Mouse (Mus musculus) heart, adult 2 months (tissue): ENCODE data around the gene Nfic. TPM values are rescaled to one million over a fixed set of nuclear protein-coding genes. Genes with fewer than 3 reads are reported as not detected.

ENCODE experiments used
- DNase-seq, 2 experiments: peaks; one replicate each; pipeline ENCODE4 v3.0.0; 2021
- H3K27ac ChIP-seq: fragments of 200-600 bp; 2 replicates; pipeline ENCODE4 v1.8.1; 2022
- H3K27me3 ChIP-seq: fragments of 200-500 bp; 2 replicates; pipeline ENCODE4 v1.6.1; 2012; ENCODE audit warnings: mild to moderate bottlenecking, low read length, inconsistent platforms, mixed read lengths; ENCODE audit not compliant: control insufficient read depth, insufficient read depth
- H3K36me3 ChIP-seq: fragments of 200-500 bp; 2 replicates; pipeline ENCODE4 v1.6.1; 2012; ENCODE audit warnings: low read length, inconsistent platforms; ENCODE audit not compliant: control insufficient read depth, insufficient read depth
- H3K4me1 ChIP-seq: fragments of 200-500 bp; 2 replicates; pipeline ENCODE4 v1.6.1; 2011; ENCODE audit warnings: low read length; ENCODE audit not compliant: control insufficient read depth, insufficient read depth
- H3K4me3 ChIP-seq: fragments of 200-600 bp; 2 replicates; pipeline ENCODE4 v1.8.1; 2022
- H3K79me2 ChIP-seq: fragments of 200-500 bp; replicated peaks from 2 replicates; pipeline ENCODE4 v1.6.1; 2012; ENCODE audit warnings: mild to moderate bottlenecking, inconsistent platforms, low read length, moderate library complexity, mixed read lengths; ENCODE audit not compliant: control insufficient read depth, insufficient read depth
- H3K9ac ChIP-seq: fragments of 200-500 bp; 2 replicates; pipeline ENCODE4 v1.6.1; 2012; ENCODE audit warnings: low read depth, mild to moderate bottlenecking, control low read depth, inconsistent platforms, low read length, mixed read lengths
- CTCF ChIP-seq: fragments of 200-600 bp; IDR thresholded peaks from 2 replicates; pipeline ENCODE4 v1.8.1; 2022; ENCODE audit warnings: antibody characterized with exemption, mild to moderate bottlenecking, moderate library complexity
- EP300 ChIP-seq: fragments of 200-500 bp; IDR thresholded peaks from 2 replicates; pipeline ENCODE4 v1.6.1; 2011; ENCODE audit warnings: low read depth, low read length, control low read depth; ENCODE audit not compliant: insufficient read depth
- POLR2A ChIP-seq: fragments of 200-500 bp; IDR thresholded peaks from 2 replicates; pipeline ENCODE4 v1.6.1; 2011; ENCODE audit warnings: mild to moderate bottlenecking, low read depth, low read length, control low read depth; ENCODE audit not compliant: insufficient read depth
- WGBS: fragments of 180-500 bp; shearing (Covaris S2); methylation state at CpG from one replicate; pipeline ENCODE4 v1.1.7; 2018; 5-methylcytosine and 5-hydroxymethylcytosine counted together
- intact Hi-C: fragments of 180-260 bp; cut with DNase I; formaldehyde crosslinking; loops from one replicate; pipeline ENCODE4 v1.15.1; 2025
- polyA plus RNA-seq: library from polyadenylated mRNA; depleted of rRNA; stranded (reverse); fragments of >200 nt; gene quantifications from 2 replicates; pipeline ENCODE4 v1.2.3, GENCODE M21; 2012
- total RNA-seq, 2 experiments: library from RNA; stranded (reverse); gene quantifications; 2 replicates each; pipeline ENCODE4 v1.2.3; 2021

Gene Nfic
- total and polyA plus RNA-seq, 3 experiments = 80.1 to 104 (median 94.2) TPM

DNA sequence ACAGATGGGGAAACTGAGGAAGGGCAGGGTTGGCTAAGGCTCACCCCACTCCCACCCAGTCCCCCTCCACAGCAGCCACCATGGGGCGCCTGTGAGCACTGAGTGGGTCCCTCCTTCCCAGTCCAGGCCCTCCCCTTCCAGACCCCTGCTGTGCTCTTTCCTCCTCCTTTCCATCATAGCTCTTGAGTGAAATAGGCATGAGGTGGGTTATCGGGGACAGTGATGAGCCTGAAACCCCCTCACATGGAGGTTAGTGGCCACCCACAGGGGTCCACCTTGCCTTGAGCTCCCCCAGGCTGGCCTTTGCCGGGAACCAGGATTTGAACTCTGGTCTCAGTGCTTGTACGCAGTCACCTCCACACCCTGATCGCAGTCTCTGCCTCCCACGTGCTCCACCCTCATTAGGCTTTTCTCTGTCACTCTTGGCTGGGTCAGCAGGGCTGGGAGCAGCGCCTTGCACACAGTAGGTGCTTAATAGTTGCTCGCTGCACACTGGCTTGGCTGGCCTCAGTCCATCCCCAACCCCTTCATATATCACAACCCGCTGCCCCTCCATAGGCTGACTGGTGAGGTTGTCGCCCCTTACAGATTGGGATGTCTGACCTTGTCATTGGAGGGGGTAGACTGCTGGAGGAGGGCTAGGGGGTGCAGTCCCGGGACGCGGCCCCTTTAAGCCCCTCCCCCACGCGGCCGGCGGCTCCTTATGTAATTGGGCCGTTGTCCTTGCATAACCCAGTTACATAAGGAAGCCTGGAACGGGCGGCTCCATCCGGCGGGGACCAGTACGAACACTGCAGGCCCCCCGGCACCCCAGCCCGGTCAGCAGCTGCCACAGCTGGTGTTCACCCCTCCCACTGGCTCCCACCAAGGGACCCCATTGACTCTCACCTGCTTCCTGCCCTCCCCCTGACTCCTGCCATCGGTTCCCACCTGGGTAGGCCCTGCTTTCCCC is 41.8 kb downstream of the Nfic start:
- H3K36me3 ChIP-seq = peaks cover 25% of the 10 kb centered on the region
- WGBS = 19% methylated on average over 26 of the region's 26 CpGs
- DNase-seq = peak; percentile 91 to 93
- intact Hi-C loops = no loop called here
- H3K27ac ChIP-seq = peak overlapping the region; percentile 91
- no peaks in the 10 kb centered on the region for H3K79me2 ChIP-seq
- peak overlapping the region; percentile 36; the same call in 1 of the 2 replicates for H3K4me3 ChIP-seq
- peak overlapping the region; percentile 81 for H3K9ac ChIP-seq
- peak; percentile 99 for TF ChIP-seq EP300
- TF ChIP-seq CTCF = peak; percentile 15; the same call in 1 of the 2 replicates
- peak; percentile 82 for TF ChIP-seq POLR2A
- H3K27me3 ChIP-seq = no peaks in the 10 kb centered on the region
- peaks cover 67% of the 10 kb centered on the region for H3K4me1 ChIP-seq

GRCm38 (mm10) chr10:81412586-81413309 is 42.7 kb downstream of the Nfic start:
- no peaks in the 10 kb centered on the region for H3K79me2 ChIP-seq
- peak overlapping the region; percentile 29; the same call in 1 of the 2 replicates for H3K4me3 ChIP-seq
- peak in 1 of 2 experiments; percentile 49 for DNase-seq
- TF ChIP-seq POLR2A (0 out of 2 replicates have a peak, but pooled peaks have one; percentile 22), EP300 (no peak), CTCF (no peak)
- 57% methylated on average over 16 of the region's 16 CpGs for WGBS
- no peaks in the 10 kb centered on the region for H3K27me3 ChIP-seq
- H3K36me3 ChIP-seq = peaks cover 33% of the 10 kb centered on the region
- H3K9ac ChIP-seq = peak overlapping the region; percentile 68
- peaks cover 73% of the 10 kb centered on the region for H3K4me1 ChIP-seq
- peak overlapping the region; percentile 91 for H3K27ac ChIP-seq
- intact Hi-C loops = no loop called here

DNA sequence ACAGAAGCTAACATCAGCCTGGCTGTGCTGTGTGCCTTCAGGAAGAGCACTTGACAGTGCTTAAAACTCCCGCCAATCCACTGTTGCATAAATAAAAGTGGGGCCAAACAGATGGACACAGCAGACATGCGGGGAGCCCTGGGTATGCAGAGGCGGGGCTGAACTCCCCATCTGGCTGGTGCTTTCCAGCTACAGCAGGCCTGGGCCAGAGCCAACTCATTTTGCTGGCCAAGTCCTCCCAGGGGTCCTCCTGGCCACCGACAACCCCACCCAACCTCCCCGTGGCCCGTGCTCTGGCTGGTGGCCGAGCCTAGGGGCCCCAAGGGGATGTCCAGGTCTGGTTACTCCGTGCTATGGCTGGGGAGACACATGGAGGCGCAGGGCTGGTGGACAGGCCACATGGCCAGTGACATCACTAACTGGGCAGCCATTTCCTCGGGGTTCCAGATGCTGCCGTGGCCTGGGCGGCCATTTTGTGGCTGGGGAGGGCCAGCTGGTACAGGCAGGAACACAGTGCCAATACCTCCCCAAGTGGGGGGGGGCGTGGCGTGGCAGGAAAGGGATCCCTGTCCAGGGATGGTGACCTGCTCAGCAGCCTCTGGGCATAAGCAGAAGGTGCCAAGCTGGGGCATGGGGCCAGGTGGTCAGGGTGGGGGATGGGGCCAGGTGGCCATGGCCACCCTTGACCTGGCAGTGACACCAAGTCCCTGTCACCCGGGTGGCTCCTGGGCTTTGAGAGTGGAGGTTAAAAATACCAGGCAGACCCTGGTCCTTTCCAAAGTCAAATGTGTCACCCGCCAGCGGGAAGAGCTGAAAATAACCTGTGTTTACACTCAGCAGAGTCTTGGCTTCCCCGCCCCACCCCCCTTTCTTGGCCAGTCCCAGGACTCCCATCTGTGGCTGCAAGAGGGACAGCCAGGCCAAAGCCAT is 43.7 kb downstream of the Nfic start:
- intact Hi-C loops = loop anchor here (1.0 to 2.0 kb wide), 2 partner anchors 19 to 615 kb away; no protein-coding TSS in a partner anchor
- Histone ChIP-seq H3K4me3 (peak overlapping the region; percentile 29; the same call in 1 of the 2 replicates), H3K4me1 (peaks cover 68% of the 10 kb centered on the region), H3K9ac (peak overlapping the region; percentile 68), H3K79me2 (no peaks in the 10 kb centered on the region), H3K27me3 (no peaks in the 10 kb centered on the region), H3K27ac (peak overlapping the region; percentile 91), H3K36me3 (peaks cover 33% of the 10 kb centered on the region)
- 4% methylated on average over 18 of the region's 18 CpGs for WGBS
- no peak for TF ChIP-seq CTCF
- peak; percentile 44 for TF ChIP-seq POLR2A
- peak; percentile 83 for TF ChIP-seq EP300
- peak; percentile 95 to 96 for DNase-seq

DNA sequence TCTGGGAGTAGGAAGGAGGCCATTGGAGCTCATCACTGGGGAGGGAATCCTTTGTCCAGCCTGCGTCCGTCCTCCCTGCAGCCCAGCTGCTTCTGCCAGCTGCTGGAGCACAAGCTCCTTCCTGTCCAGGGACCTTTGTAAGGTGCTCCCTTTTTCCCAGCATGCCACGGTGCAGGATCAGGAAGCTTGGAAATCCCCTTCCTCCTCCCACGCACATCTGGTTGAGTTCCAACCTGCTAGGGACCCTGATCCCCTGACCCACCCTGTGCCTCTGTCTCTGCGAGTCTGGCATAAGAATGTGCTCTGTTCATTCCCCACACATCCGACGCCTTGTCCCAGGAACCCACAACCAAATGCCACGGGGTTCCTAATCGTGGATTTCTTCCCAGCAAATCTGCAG is 44.5 kb downstream of the Nfic start:
- Histone ChIP-seq H3K4me3 (0 out of 2 replicates have a peak overlapping the region, but pooled peaks have one; percentile 3), H3K4me1 (peaks cover 67% of the 10 kb centered on the region), H3K27ac (peak overlapping the region; percentile 91), H3K36me3 (peaks cover 33% of the 10 kb centered on the region), H3K27me3 (no peaks in the 10 kb centered on the region), H3K79me2 (no peaks in the 10 kb centered on the region), H3K9ac (peak overlapping the region; percentile 19; the same call in 1 of the 2 replicates)
- WGBS = 15% methylated on average over 9 of the region's 9 CpGs
- intact Hi-C loops = loop anchor here (1.0 to 2.0 kb wide), 2 partner anchors 19 to 614 kb away; no protein-coding TSS in a partner anchor
- peak; percentile 71 to 76 for DNase-seq
- no peak for TF ChIP-seq CTCF
- TF ChIP-seq EP300 = peak; percentile 92
- TF ChIP-seq POLR2A = peak; percentile 34

DNA sequence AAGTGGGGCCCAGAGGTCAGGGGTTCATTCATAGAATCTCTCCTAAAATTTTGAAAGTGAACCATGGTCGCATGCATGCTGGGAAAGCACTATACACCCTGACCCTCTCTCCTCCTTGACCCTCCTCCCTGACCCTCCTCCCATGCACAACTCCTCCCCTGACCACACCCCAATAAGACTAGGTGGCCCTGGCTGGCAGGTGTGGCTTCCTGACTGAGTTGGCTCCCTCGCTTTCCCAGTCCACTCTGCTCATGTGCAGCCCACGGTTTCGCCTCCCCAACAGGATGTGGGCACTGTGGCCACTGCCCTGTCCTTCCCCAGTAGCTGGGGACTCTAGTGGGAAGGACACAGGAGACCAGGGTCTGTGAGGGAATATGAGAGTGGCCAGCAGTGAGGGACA is 45.1 kb downstream of the Nfic start:
- DNase-seq = peak in 1 of 2 experiments; percentile 51
- Histone ChIP-seq H3K36me3 (peaks cover 32% of the 10 kb centered on the region), H3K4me3 (no peak overlapping the region), H3K79me2 (no peaks in the 10 kb centered on the region), H3K27me3 (no peaks in the 10 kb centered on the region), H3K27ac (peak overlapping the region; percentile 91), H3K9ac (peak overlapping the region; percentile 19; the same call in 1 of the 2 replicates), H3K4me1 (peaks cover 66% of the 10 kb centered on the region)
- 33% methylated on average over 4 of the region's 4 CpGs for WGBS
- intact Hi-C loops = loop anchor here (2.0 kb wide), 1 partner anchor 614 kb away; no protein-coding TSS in a partner anchor
- TF ChIP-seq EP300 (0 out of 2 replicates have a peak, but pooled peaks have one; percentile 11), POLR2A (no peak), CTCF (no peak)
